Mouse (Mus musculus): Measurements from ENCODE around the gene Jdp2. TPM values are rescaled to one million over a fixed set of nuclear protein-coding genes. Genes with fewer than 3 reads are reported as not detected.

The Jdp2 gene
- polyA plus RNA-seq, 1 experiment from 2014 or later = 0.24 TPM

Other genes starting within 250 kb of the Jdp2 start
- gene Tmed10, start 224.2 kb upstream of the Jdp2 start, polyA plus RNA-seq (2014; fragmentation: Nextera tagmentation; extraction: Ambion mirVana) = 194 and 212 TPM in 2 replicates
- 1.2 and 1.4 TPM in 2 replicates for gene Fos, start 125.1 kb upstream of the Jdp2 start, polyA plus RNA-seq (2014; fragmentation: Nextera tagmentation; extraction: Ambion mirVana)
- gene Batf, start 87.6 kb downstream of the Jdp2 start, polyA plus RNA-seq (2014; fragmentation: Nextera tagmentation; extraction: Ambion mirVana) = 0.94 and 1.5 TPM in 2 replicates
- 2.6 and 4.3 TPM in 2 replicates for gene Flvcr2, start 147.5 kb downstream of the Jdp2 start, polyA plus RNA-seq (2014; fragmentation: Nextera tagmentation; extraction: Ambion mirVana)
- gene Erg28, start 225.5 kb downstream of the Jdp2 start, polyA plus RNA-seq (2014; fragmentation: Nextera tagmentation; extraction: Ambion mirVana) = 102 and 105 TPM in 2 replicates
- gene Ttll5, start 225.6 kb downstream of the Jdp2 start, polyA plus RNA-seq (2014; fragmentation: Nextera tagmentation; extraction: Ambion mirVana) = 15.2 and 15.5 TPM in 2 replicates